Mouse (Mus musculus): ENCODE data around the gene Nrxn2.

DNA sequence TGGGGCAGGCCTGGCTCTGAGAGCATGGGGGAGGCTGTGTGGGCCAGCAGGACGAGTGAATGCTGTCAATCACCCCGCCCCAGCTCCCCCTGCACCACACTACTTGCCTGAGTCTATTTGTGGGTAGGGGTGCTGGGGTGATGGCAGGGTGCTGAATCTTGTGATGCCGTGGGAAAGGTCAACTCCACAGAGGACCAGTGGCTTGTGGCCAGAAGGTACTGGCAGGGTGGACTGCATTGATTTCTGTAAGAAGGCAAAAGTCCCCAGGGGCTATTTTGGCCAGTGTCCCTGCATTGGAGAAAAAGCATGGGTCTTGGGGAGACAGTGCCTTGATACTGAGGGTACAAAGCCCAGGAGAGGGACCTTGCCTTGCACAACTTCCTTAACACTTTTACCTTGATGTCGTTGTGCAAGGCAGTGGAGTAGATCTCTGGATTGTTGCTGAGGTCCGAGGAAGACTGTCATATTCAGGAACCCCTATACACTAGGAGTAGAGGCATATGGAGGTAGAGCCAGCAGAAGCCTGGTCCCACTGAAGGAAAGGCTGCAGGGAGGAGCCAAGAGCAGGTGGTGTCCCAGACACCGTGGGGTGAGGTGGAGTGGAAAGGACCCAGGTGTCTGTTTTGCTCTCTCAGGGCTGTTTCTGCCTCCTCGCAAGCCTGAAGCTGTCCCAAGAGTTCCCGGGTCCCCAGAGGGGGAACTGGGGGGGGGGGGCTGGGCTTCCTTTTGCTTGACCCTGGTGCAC is 5.8 kb downstream of the Nrxn2 start:
- TF ChIP-seq ZNF384 (IDR thresholded peaks at IDR 0.05; ENCODE audit: low read depth, low read length) (no peak), ZC3H11A (IDR thresholded peaks at IDR 0.05; ENCODE audit: borderline replicate concordance, low read depth, low read length) (no peak)
